Mouse (Mus musculus): Measurements from ENCODE around the gene Xlr3b. TPM values are rescaled to one million over a fixed set of nuclear protein-coding genes. Genes with fewer than 3 reads are reported as not detected.

Gene Xlr3b
- total RNA-seq (2023), result 10.5 to 33.8 TPM (median 14.1 TPM) in 4 replicates

GRCm38 (mm10) chrX:73191934-73192333 lies at the start of gene Xlr3b:
Gene Xlr3b, plus strand, starts transcription at chrX:73192207.

GRCm38 (mm10) chrX:73148496-73148895 lies 43.5 kb upstream of the Xlr3b start, which contains the start of gene Xlr5b:
Gene Xlr5b, plus strand, starts transcription at chrX:73148796.

GRCm38 (mm10) chrX:73149350-73149749 lies 42.7 kb upstream of the Xlr3b start, which contains the start of gene DXBay18:
Gene DXBay18, minus strand, starts transcription at chrX:73149450.

GRCm38 (mm10) chrX:73176889-73177288 lies 15.1 kb upstream of the Xlr3b start, which contains the start of gene Spin2d:
Gene Spin2d, minus strand, starts transcription at chrX:73176989.

DNA sequence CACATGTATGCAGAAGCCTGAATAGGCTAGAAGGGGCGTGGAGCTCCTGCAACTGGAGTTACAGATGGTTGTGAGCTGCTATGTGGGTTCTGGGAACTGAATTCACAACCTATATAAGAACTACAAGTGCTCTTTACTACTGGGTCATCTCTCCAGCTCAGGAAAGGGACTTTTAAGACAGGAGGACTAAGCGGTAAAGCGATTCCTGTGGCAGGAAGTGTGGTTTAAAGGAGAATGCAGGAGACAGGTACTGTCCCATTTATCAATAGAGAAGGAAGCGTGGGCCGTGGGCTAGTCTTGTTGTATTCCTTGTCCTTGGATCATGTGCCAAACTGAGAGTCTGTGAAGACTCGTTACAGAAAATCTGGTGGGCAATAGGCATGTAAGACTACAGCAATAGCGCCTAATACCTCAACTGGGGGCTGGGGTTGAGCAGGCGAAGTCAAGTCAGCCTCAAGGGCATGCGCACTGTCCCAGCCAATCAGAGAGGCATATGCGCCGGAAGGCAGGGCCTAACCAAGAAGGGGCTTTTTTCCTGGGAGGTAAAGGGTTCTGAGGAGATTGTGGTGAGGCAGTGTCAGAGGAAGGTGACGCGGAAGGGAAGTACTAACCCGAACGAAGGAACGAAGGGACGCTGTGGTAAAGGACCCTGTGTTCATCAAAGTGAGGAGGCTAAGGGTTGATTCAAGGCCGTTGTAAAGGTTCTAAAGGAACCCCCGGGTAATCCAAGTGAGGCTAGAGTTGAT lies 22.0 kb downstream of the Xlr3b start, which contains the start of gene Xlr4b:
TSS of gene Xlr4b (plus strand) at position 515 of the 746 bp plus-strand sequence.

DNA sequence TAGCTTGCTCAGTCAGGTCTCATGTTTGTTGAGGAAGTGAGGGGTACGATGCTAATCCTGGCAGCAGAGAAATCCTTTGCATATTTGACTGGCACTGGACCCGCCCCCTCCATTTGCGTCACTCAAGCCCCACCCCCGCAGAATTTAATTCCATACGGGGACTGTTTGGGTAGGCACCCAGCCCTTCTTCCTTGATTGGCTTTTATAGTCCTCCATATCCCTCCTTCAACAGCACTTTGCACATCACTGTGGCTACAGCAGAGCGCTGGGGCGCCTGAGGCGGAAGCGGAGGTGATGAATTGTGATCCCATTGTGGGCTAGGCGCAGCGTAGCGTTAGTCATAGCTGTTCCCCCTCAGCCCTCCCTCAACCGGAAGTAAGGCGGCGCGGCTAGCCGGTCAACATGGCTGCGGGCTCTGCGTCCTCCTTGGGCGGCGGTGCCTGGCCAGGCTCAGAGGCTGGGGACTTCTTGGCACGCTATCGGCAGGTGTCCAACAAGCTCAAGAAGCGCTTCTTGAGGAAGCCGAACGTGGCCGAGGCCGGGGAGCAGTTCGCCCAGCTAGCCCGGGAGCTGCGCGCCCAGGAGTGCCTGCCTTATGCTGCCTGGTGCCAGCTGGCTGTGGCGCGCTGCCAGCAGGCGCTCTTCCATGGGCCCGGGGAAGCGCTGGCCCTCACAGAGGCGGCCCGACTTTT lies 36.1 kb downstream of the Xlr3b start, which contains the start of gene F8a:
TSS of gene F8a (plus strand) at position 378 of the 692 bp plus-strand sequence.

DNA sequence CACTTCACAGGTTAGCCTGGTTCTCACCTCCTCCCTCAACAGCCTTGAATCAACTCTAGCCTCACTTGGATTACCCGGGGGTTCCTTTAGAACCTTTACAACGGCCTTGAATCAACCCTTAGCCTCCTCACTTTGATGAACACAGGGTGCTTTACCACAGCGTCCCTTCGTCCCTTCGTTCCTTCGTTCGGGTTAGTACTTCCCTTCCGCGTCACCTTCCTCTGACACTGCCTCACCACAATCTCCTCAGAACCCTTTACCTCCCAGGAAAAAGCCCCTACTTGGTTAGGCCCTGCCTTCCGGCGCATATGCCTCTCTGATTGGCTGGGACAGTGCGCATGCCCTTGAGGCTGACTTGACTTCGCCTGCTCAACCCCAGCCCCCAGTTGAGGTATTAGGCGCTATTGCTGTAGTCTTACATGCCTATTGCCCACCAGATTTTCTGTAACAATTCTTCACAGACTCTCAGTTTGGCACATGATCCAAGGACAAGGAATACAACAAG lies 50.9 kb downstream of the Xlr3b start, which contains the start of gene Xlr4c:
TSS of gene Xlr4c (minus strand) at position 310 of the 505 bp plus-strand sequence.

Other genes with a start within 250 kb of the Xlr3b start
- not detected in 4 replicates for gene Zfp185, start 204.9 kb upstream of the Xlr3b start, total RNA-seq (2023)
- gene Pnma5, start 155.1 kb upstream of the Xlr3b start, total RNA-seq (2023), result 2.0 to 2.4 TPM (median 2.2 TPM) in 4 replicates
- not detected in 4 replicates for gene Pnma3, start 127.4 kb upstream of the Xlr3b start, total RNA-seq (2023)
- gene Xlr4a, start 109.7 kb upstream of the Xlr3b start, total RNA-seq (2023), result 9.5 to 19.3 TPM (median 13.0 TPM) in 4 replicates
- gene Xlr3a, start 95.1 kb upstream of the Xlr3b start, total RNA-seq (2023), result 0.18 to 4.4 TPM (median 1.8 TPM) in 4 replicates
- 0.21 to 0.40 TPM (median 0.27 TPM) in 3 of 4 replicates, not detected in the other for gene Gm14685, start 75.2 kb upstream of the Xlr3b start, total RNA-seq (2023)
- not detected in 4 replicates for gene Xlr5b, start 43.4 kb upstream of the Xlr3b start, total RNA-seq (2023)
- gene DXBay18, start 42.8 kb upstream of the Xlr3b start, total RNA-seq (2023), result 0.19 TPM in 1 of 4 replicates, not detected in the others
- not detected in 4 replicates for gene Spin2d, start 15.2 kb upstream of the Xlr3b start, total RNA-seq (2023)
- gene Xlr4b, start 22.1 kb downstream of the Xlr3b start, total RNA-seq (2023), result 30.2 to 40.7 TPM (median 39.6 TPM) in 4 replicates
- gene F8a, start 36.1 kb downstream of the Xlr3b start, total RNA-seq (2023), result 12.5 to 13.9 TPM (median 12.7 TPM) in 4 replicates
- 9.2 to 15.8 TPM (median 13.4 TPM) in 4 replicates for gene Xlr4c, start 50.9 kb downstream of the Xlr3b start, total RNA-seq (2023)
- gene Xlr3c, start 73.2 kb downstream of the Xlr3b start, total RNA-seq (2023), result not detected in 4 replicates
- gene Xlr5a, start 100.8 kb downstream of the Xlr3b start, total RNA-seq (2023), result not detected in 4 replicates
- not detected in 4 replicates for gene Xlr5c, start 100.8 kb downstream of the Xlr3b start, total RNA-seq (2023)
- not detected in 4 replicates for gene Gm45015, start 144.6 kb downstream of the Xlr3b start, total RNA-seq (2023)
- gene Zfp275, start 150.4 kb downstream of the Xlr3b start, total RNA-seq (2023), result 26.1 to 32.2 TPM (median 29.1 TPM) in 4 replicates
- not detected in 4 replicates for gene Gm18336, start 206.5 kb downstream of the Xlr3b start, total RNA-seq (2023)
- not detected in 4 replicates for gene Zfp92, start 218.9 kb downstream of the Xlr3b start, total RNA-seq (2023)
- gene Trex2, start 243.1 kb downstream of the Xlr3b start, total RNA-seq (2023), result 0.61 TPM in 1 of 4 replicates, not detected in the others